Mouse (Mus musculus) hindbrain, embryonic 14.5 days (tissue): ENCODE measurements at regions not wholly inside any gene's neighbourhood (a gene's known extent, or its start where the extent isn't known, plus 50 kb on each side); places are given as distances from the start of the nearest gene placed in this dataset.
A peak's percentile ranks its signal among the peaks of the same experiment; 100 is the strongest.

ENCODE experiments used
- ATAC-seq: fragments of 200-750 bp; cut with Nextera tagmentation; 2 replicates; pipeline ENCODE4 v1.8.0; 2017; ENCODE audit warnings: moderate number of reproducible peaks, mild to moderate bottlenecking, moderate TSS enrichment, moderate library complexity; ENCODE audit not compliant: low FRiP score
- DNase-seq: peaks from one replicate; pipeline ENCODE4 v3.0.0-alpha.2; 2015; ENCODE audit warnings: low spot score
- H3K27ac ChIP-seq: fragments of 300-500 bp; sonication (generic); 2 replicates; pipeline ENCODE4 v1.5.1; 2014; ENCODE audit warnings: mild to moderate bottlenecking, moderate library complexity
- H3K27me3 ChIP-seq: fragments of 300-500 bp; sonication (generic); 2 replicates; pipeline ENCODE4 v1.6.1; 2014; ENCODE audit warnings: mild to moderate bottlenecking, low read length, mixed read lengths; ENCODE audit not compliant: control insufficient read depth, insufficient read depth
- H3K36me3 ChIP-seq: fragments of 300-500 bp; sonication (generic); replicated peaks from 2 replicates; pipeline ENCODE4 v1.6.1; 2014; ENCODE audit not compliant: control insufficient read depth, insufficient read depth
- H3K4me1 ChIP-seq: fragments of 300-500 bp; sonication (generic); replicated peaks from 2 replicates; pipeline ENCODE4 v1.6.1; 2014; ENCODE audit warnings: antibody characterized with exemption, low read length, mixed read lengths; ENCODE audit not compliant: control insufficient read depth, insufficient read depth
- H3K4me2 ChIP-seq: fragments of 300-500 bp; sonication (generic); replicated peaks from 2 replicates; pipeline ENCODE4 v1.6.1; 2014; ENCODE audit warnings: mild to moderate bottlenecking, moderate library complexity
- H3K4me3 ChIP-seq: fragments of 300-500 bp; sonication (generic); replicated peaks from 2 replicates; pipeline ENCODE4 v1.5.1; 2014; ENCODE audit warnings: mild to moderate bottlenecking, low read length
- H3K9ac ChIP-seq: fragments of 300-500 bp; sonication (generic); 2 replicates; pipeline ENCODE4 v1.6.1; 2014
- H3K9me3 ChIP-seq: fragments of 300-500 bp; sonication (generic); 2 replicates; pipeline ENCODE4 v1.6.1; 2016; ENCODE audit warnings: low read length; ENCODE audit not compliant: control insufficient read depth
- WGBS: fragments of 180-500 bp; shearing (Covaris S2); extraction: QIAGEN DNeasy Blood & Tissue Kit; methylation state at CpG from one replicate; pipeline ENCODE4 v1.1.7; 2014; 5-methylcytosine and 5-hydroxymethylcytosine counted together

GRCm38 (mm10) chr1:35749603-35750002 is 318.6 kb upstream of the Hs6st1 start:
- WGBS = 91% methylated on average over 7 of the region's 7 CpGs
- Histone ChIP-seq H3K9me3 (no peaks in the 10 kb centered on the region), H3K4me1 (no peaks in the 10 kb centered on the region), H3K36me3 (no peaks in the 10 kb centered on the region), H3K27me3 (no peaks in the 10 kb centered on the region), H3K27ac (no peak overlapping the region), H3K4me3 (no peak overlapping the region), H3K9ac (no peak overlapping the region), H3K4me2 (no peak overlapping the region)
- ATAC-seq (no peak), DNase-seq (no peak)

GRCm38 (mm10) chr1:35750092-35750521 is 318.1 kb upstream of the Hs6st1 start:
- no peak overlapping the region for H3K27ac ChIP-seq
- no peak for ATAC-seq
- H3K36me3 ChIP-seq = no peaks in the 10 kb centered on the region
- H3K4me2 ChIP-seq = no peak overlapping the region
- no peaks in the 10 kb centered on the region for H3K9me3 ChIP-seq
- peak; percentile 26 for DNase-seq
- H3K4me1 ChIP-seq = no peaks in the 10 kb centered on the region
- no peak overlapping the region for H3K9ac ChIP-seq
- no peaks in the 10 kb centered on the region for H3K27me3 ChIP-seq
- WGBS = 27% methylated on average over 4 of the region's 4 CpGs
- H3K4me3 ChIP-seq = no peak overlapping the region

GRCm38 (mm10) chr1:35752636-35753035 is 315.6 kb upstream of the Hs6st1 start:
- DNase-seq (no peak), ATAC-seq (no peak)
- H3K9me3 ChIP-seq = no peaks in the 10 kb centered on the region
- H3K9ac ChIP-seq = no peak overlapping the region
- no peaks in the 10 kb centered on the region for H3K36me3 ChIP-seq
- 93% methylated on average over 9 of the region's 9 CpGs for WGBS
- no peak overlapping the region for H3K27ac ChIP-seq
- no peaks in the 10 kb centered on the region for H3K4me1 ChIP-seq
- H3K27me3 ChIP-seq = no peaks in the 10 kb centered on the region
- no peak overlapping the region for H3K4me3 ChIP-seq
- no peak overlapping the region for H3K4me2 ChIP-seq

GRCm38 (mm10) chr1:35754170-35754569 is 314.0 kb upstream of the Hs6st1 start:
- no peak for ATAC-seq

GRCm38 (mm10) chr1:35759010-35759409 is 309.2 kb upstream of the Hs6st1 start:
- Histone ChIP-seq H3K4me2 (no peak overlapping the region), H3K27ac (no peak overlapping the region), H3K4me1 (no peaks in the 10 kb centered on the region), H3K9ac (no peak overlapping the region), H3K36me3 (no peaks in the 10 kb centered on the region), H3K9me3 (no peaks in the 10 kb centered on the region), H3K4me3 (no peak overlapping the region), H3K27me3 (no peaks in the 10 kb centered on the region)
- WGBS = 86% methylated on average over 12 of the region's 12 CpGs
- ATAC-seq (no peak), DNase-seq (no peak)

More at GRCm38 (mm10) chr1:35754170-35754569, 314.0 kb upstream of the Hs6st1 start:
- no peaks in the 10 kb centered on the region for H3K4me1 ChIP-seq
- DNase-seq = no peak
- H3K9me3 ChIP-seq = no peaks in the 10 kb centered on the region
- H3K27ac ChIP-seq = no peak overlapping the region
- no peak overlapping the region for H3K4me3 ChIP-seq
- no peak overlapping the region for H3K9ac ChIP-seq
- H3K36me3 ChIP-seq = no peaks in the 10 kb centered on the region
- no peak overlapping the region for H3K4me2 ChIP-seq
- 83% methylated on average over 9 of the region's 11 CpGs for WGBS
- no peaks in the 10 kb centered on the region for H3K27me3 ChIP-seq

GRCm38 (mm10) chr1:35759600-35759999 is 308.6 kb upstream of the Hs6st1 start:
- DNase-seq = no peak
- 89% methylated on average over 4 of the region's 4 CpGs for WGBS
- Histone ChIP-seq H3K36me3 (no peaks in the 10 kb centered on the region), H3K27me3 (no peaks in the 10 kb centered on the region), H3K9ac (no peak overlapping the region), H3K4me2 (no peak overlapping the region), H3K4me3 (no peak overlapping the region), H3K4me1 (no peaks in the 10 kb centered on the region), H3K27ac (no peak overlapping the region), H3K9me3 (no peaks in the 10 kb centered on the region)
- no peak for ATAC-seq

- Histone ChIP-seq H3K27me3 (no peaks in the 10 kb centered on the region), H3K4me2 (no peak overlapping the region), H3K27ac (no peak overlapping the region), H3K4me3 (no peak overlapping the region), H3K9me3 (no peaks in the 10 kb centered on the region), H3K9ac (no peak overlapping the region), H3K36me3 (no peaks in the 10 kb centered on the region), H3K4me1 (no peaks in the 10 kb centered on the region)
- 94% methylated on average over 9 of the region's 9 CpGs for WGBS
- ATAC-seq (0 out of 2 replicates have a peak, but pooled peaks have one; percentile 11), DNase-seq (no peak)
These were observed 305.1 kb upstream of the Hs6st1 start for GRCm38 (mm10) chr1:35763051-35763450.

- Histone ChIP-seq H3K9ac (no peak overlapping the region), H3K36me3 (no peaks in the 10 kb centered on the region), H3K27me3 (no peaks in the 10 kb centered on the region), H3K4me1 (no peaks in the 10 kb centered on the region), H3K4me2 (no peak overlapping the region), H3K9me3 (no peaks in the 10 kb centered on the region), H3K4me3 (no peak overlapping the region), H3K27ac (no peak overlapping the region)
- no peak for DNase-seq
- 89% methylated on average over 10 of the region's 10 CpGs for WGBS
- ATAC-seq = no peak
These were observed 304.7 kb upstream of the Hs6st1 start for GRCm38 (mm10) chr1:35763456-35763855.

- Histone ChIP-seq H3K4me3 (no peak overlapping the region), H3K27ac (no peak overlapping the region), H3K4me1 (no peaks in the 10 kb centered on the region), H3K9ac (no peak overlapping the region), H3K4me2 (no peak overlapping the region), H3K27me3 (no peaks in the 10 kb centered on the region), H3K9me3 (no peaks in the 10 kb centered on the region), H3K36me3 (no peaks in the 10 kb centered on the region)
- WGBS = 82% methylated on average over 1 of the region's 1 CpGs
- DNase-seq = no peak
- ATAC-seq = no peak
These were observed 304.1 kb upstream of the Hs6st1 start for GRCm38 (mm10) chr1:35764068-35764467.

- H3K27ac ChIP-seq = no peak overlapping the region
- H3K27me3 ChIP-seq = no peaks in the 10 kb centered on the region
- H3K4me1 ChIP-seq = no peaks in the 10 kb centered on the region
- no peak overlapping the region for H3K9ac ChIP-seq
- H3K4me2 ChIP-seq = no peak overlapping the region
- no peak overlapping the region for H3K4me3 ChIP-seq
- WGBS = 88% methylated on average over 4 of the region's 4 CpGs
- no peak for DNase-seq
- no peaks in the 10 kb centered on the region for H3K36me3 ChIP-seq
- ATAC-seq = no peak
- no peaks in the 10 kb centered on the region for H3K9me3 ChIP-seq
These were observed 302.5 kb upstream of the Hs6st1 start for GRCm38 (mm10) chr1:35765692-35766091.
